Mouse (Mus musculus): ENCODE data around the gene Krtap5-2. TPM values are rescaled to one million over a fixed set of nuclear protein-coding genes. Genes with fewer than 3 reads are reported as not detected.
A peak's percentile ranks its signal among the peaks of the same experiment; 100 is the strongest.
"Not testable (repeated sequence)": the region's sequence is repeated elsewhere in the genome, so short reads cannot be mapped to it uniquely, and the experiment has no call there.

Krtap5-2 gene
- not detected for total RNA-seq (2021)

GRCm38 (mm10) chr7:142175905-142176304 is at the start of gene Krtap5-2:
Gene Krtap5-2, minus strand, starts transcription at chr7:142176005.
- DNase-seq; intact Hi-C loops (cut with DNase I): not testable (repeated sequence)

GRCm38 (mm10) chr7:142224518-142224917 is 48.7 kb upstream of the Krtap5-2 start:
- no peak for DNase-seq
- intact Hi-C loops (cut with DNase I), result no loop called here

- intact Hi-C loops (cut with DNase I), result not testable (repeated sequence)
Observed at GRCm38 (mm10) chr7:142212136-142212535, 36.3 kb upstream of the Krtap5-2 start.

GRCm38 (mm10) chr7:142211559-142211958 is 35.8 kb upstream of the Krtap5-2 start, which contains the start of gene Gm7579:
Gene Gm7579, plus strand, starts transcription at chr7:142211859.
- no peak for DNase-seq
- intact Hi-C loops (cut with DNase I), result no loop called here

More at GRCm38 (mm10) chr7:142212136-142212535, 36.3 kb upstream of the Krtap5-2 start:
- DNase-seq, result not testable (repeated sequence)

GRCm38 (mm10) chr7:142206891-142207290 is 31.1 kb upstream of the Krtap5-2 start:
- intact Hi-C loops (cut with DNase I); DNase-seq: not testable (repeated sequence)

- DNase-seq, result no peak
- intact Hi-C loops (cut with DNase I), result no loop called here
Observed at GRCm38 (mm10) chr7:142205488-142205887, 29.7 kb upstream of the Krtap5-2 start.

- intact Hi-C loops (cut with DNase I), result no loop called here
- no peak for DNase-seq
Observed at GRCm38 (mm10) chr7:142201064-142201463, 25.3 kb upstream of the Krtap5-2 start, which contains the start of gene Krtap5-3. Gene Krtap5-3, plus strand, starts transcription at chr7:142201364.

GRCm38 (mm10) chr7:142198748-142199147 is 22.9 kb upstream of the Krtap5-2 start:
- intact Hi-C loops (cut with DNase I), result no loop called here
- DNase-seq, result no peak

GRCm38 (mm10) chr7:142190289-142190688 is 14.5 kb upstream of the Krtap5-2 start, which contains the start of gene Gm10153:
Gene Gm10153, minus strand, starts transcription at chr7:142190389.
- intact Hi-C loops (cut with DNase I), result no loop called here
- DNase-seq, result no peak

- intact Hi-C loops (cut with DNase I), result no loop called here
- DNase-seq, result no peak
Observed at GRCm38 (mm10) chr7:142188156-142188555, 12.4 kb upstream of the Krtap5-2 start.

GRCm38 (mm10) chr7:142181021-142181420 is 5.2 kb upstream of the Krtap5-2 start:
- DNase-seq, result no peak
- intact Hi-C loops (cut with DNase I), result no loop called here

- no peak for DNase-seq
- intact Hi-C loops (cut with DNase I), result no loop called here
Observed at GRCm38 (mm10) chr7:142178685-142179084, 2.9 kb upstream of the Krtap5-2 start.

- peak in 1 of 2 experiments; percentile 19 for DNase-seq
- intact Hi-C loops (cut with DNase I), result no loop called here
Observed at GRCm38 (mm10) chr7:142169836-142170235, 6.0 kb downstream of the Krtap5-2 start.

GRCm38 (mm10) chr7:142165639-142166038 is 10.2 kb downstream of the Krtap5-2 start, which contains the start of gene Gm4553:
Gene Gm4553, minus strand, starts transcription at chr7:142165739.
- intact Hi-C loops (cut with DNase I); DNase-seq: not testable (repeated sequence)

- intact Hi-C loops (cut with DNase I), result no loop called here
- no peak for DNase-seq
Observed at GRCm38 (mm10) chr7:142159366-142159765, 16.4 kb downstream of the Krtap5-2 start.

- DNase-seq; intact Hi-C loops (cut with DNase I): not testable (repeated sequence)
Observed at GRCm38 (mm10) chr7:142157013-142157412, 18.8 kb downstream of the Krtap5-2 start, which contains the start of gene Gm29735. Gene Gm29735, minus strand, starts transcription at chr7:142157113.

- intact Hi-C loops (cut with DNase I), result no loop called here
- DNase-seq, result no peak
Observed at GRCm38 (mm10) chr7:142155308-142155707, 20.5 kb downstream of the Krtap5-2 start.

GRCm38 (mm10) chr7:142152191-142152590 is 23.6 kb downstream of the Krtap5-2 start:
- intact Hi-C loops (cut with DNase I), result no loop called here
- no peak for DNase-seq

- DNase-seq, result no peak
- intact Hi-C loops (cut with DNase I), result no loop called here
Observed at GRCm38 (mm10) chr7:142148633-142149032, 27.2 kb downstream of the Krtap5-2 start.

- intact Hi-C loops (cut with DNase I), result loop anchor here (1.0 kb wide), 2 partner anchors 104 to 138 kb away; no protein-coding TSS in a partner anchor
- peak; percentile 53 to 73 for DNase-seq
Observed at GRCm38 (mm10) chr7:142146033-142146432, 29.8 kb downstream of the Krtap5-2 start.

GRCm38 (mm10) chr7:142145413-142145940 is 30.3 kb downstream of the Krtap5-2 start:
- intact Hi-C loops (cut with DNase I), result no loop called here
- no peak for DNase-seq

- DNase-seq, result no peak
- intact Hi-C loops (cut with DNase I), result no loop called here
Observed at GRCm38 (mm10) chr7:142144507-142144906, 31.3 kb downstream of the Krtap5-2 start, which contains the start of gene Gm45337. Gene Gm45337, minus strand, starts transcription at chr7:142144607.
